Mouse (Mus musculus): Measurements from ENCODE around the gene Ergic1. TPM values are rescaled to one million over a fixed set of nuclear protein-coding genes. Genes with fewer than 3 reads are reported as not detected.
A peak's percentile ranks its signal among the peaks of the same experiment; 100 is the strongest.

The Ergic1 gene
- total RNA-seq, 2 experiments from 2014 or later, result 159 to 166 TPM

- no peak for DNase-seq (ENCODE audit: low spot score in 2 of 2)
Observed at GRCm38 (mm10) chr17:26596168-26596658, 34.9 kb downstream of the Ergic1 start.

DNA sequence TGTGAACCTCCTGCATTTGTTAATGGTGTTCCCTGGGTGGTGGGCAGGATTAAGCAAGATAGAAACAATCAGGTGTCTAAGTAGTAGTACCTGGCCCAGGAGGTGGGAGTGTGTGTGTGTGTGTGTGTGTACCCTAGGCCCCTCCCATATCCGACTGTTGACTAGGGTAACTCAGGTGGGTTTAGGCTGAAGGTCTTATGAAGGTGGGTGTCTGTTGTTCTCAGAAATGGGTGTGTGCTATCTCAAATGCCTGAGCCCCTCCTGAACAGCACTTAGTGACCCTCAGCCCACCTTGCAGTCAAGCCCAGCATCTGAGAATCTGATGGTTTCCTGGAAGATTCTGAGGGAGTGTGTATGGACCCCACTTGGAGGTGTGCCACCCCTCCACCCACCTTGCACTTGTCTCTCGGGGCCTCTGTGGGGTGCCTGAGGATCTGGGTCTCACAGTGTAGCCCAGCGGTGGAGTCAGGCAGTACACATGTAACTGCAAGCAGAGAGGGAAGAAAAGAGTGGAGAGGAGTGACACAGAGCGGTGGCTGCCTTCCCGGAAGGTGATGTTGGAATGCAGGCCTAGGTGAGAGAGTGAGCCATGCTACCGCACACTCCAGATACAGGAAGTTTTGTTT is 35.7 kb downstream of the Ergic1 start:
- DNase-seq (ENCODE audit: low spot score in 2 of 2), result no peak

GRCm38 (mm10) chr17:26598845-26599244 is 37.6 kb downstream of the Ergic1 start:
- DNase-seq (ENCODE audit: low spot score in 2 of 2), result no peak

- DNase-seq (ENCODE audit: low spot score in 2 of 2), result no peak
Observed at GRCm38 (mm10) chr17:26600913-26601447, 39.7 kb downstream of the Ergic1 start.

DNA sequence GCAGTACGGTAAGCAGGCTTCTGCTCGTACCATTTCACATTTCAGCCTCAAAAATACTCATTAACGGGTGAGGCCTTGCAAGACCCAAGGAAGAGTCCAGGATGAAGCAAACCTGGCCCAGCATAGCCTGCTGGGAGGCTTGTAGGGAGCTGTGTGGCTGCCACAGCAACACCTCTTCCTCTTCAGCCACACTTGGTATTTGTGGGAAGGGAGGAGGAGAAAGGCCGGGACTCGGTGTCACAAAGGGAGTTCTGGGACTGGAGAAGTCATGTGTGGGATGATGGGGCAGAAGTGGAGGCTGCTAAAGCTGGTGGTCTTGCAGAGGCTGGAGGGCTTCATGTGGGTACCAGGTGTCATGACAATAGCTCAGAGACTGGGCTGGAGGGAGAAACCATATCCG is 40.2 kb downstream of the Ergic1 start:
- no peak for DNase-seq (ENCODE audit: low spot score in 2 of 2)

DNA sequence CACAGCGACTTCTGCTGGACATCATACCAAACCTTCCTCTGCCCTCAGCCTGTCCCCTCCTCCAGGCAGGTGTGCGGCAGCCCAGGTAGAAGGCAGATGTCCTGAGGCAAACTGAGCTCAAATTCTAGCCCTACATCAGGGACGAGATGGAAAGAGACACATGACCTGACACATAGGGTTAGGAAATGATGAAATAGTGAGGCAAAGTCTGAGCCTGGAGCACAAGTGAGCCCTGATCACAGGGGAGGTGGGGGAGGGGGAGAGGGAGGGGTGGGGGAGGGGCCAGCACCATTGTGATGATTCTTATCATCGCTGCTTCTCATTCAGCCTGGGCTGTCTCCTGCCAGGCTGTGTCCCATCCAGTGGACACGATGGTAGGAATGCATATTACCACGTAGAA is 40.6 kb downstream of the Ergic1 start:
- no peak for DNase-seq (ENCODE audit: low spot score in 2 of 2)

DNA sequence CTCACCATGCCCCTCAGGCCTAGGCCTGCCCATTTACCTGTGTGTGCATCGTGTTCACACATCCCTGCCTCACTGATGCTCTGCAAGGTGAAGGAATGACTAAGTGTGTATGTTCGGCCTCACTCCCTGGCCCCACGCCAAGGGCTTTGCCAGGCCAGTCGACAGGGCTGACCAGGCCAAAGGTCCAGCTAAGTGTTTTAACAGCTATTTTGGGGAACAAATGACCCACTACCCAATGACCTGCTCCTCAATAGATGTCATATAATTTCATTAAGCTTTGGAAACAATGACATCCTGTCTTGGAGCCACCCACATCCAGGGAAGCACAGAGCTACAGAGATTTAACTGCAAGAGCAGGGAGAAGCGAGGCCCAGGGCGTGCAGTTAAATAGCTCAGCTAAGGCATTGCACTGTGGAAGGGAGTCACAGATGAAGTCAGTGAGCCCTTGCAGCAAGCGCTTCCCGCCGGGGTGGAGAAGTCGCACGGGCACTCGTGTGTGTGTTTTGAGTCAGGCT is 41.1 kb downstream of the Ergic1 start:
- peak in 1 of 2 experiments; percentile 63 for DNase-seq (ENCODE audit: low spot score in 2 of 2)

DNA sequence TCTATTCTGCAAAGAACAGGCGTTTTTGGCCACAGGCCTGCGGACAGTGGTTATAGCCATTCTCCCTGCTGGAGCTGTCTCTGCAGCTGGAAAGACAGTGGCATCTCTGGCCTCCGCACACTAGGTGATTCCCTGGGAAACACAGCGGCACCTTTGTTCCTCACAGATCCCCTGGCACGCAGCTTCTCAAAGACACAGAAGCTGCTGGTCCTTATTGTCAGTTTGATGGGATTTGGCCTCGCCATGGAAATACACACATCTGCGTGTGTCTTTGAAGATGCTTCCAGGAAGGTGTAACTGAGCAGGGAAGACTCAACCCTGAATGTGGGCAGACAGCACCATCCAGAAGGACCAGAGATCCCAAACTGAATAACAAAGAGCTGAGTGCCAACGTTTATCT is 42.0 kb downstream of the Ergic1 start:
- no peak for DNase-seq (ENCODE audit: low spot score in 2 of 2)

GRCm38 (mm10) chr17:26605636-26606035 is 44.3 kb downstream of the Ergic1 start:
- DNase-seq (ENCODE audit: low spot score in 2 of 2), result no peak

DNA sequence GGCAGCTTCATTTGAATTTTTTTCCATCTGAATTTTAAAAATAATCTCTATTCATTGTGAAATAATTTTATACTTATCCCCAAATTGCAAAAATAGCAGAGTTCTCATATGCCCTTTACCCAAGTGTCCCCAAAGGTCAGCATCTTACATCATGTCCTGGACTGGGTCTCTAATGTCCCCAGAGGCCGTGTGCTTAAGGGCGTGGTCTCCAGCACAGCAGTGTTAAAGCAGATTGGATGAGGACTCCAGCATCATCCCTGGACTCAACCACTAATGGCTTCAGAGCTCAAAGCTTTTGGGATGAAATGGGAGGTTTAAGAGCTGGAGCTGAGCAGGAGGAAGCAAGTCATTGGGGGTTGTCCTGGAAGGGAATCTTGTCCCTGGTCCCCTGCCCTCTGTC is 45.2 kb downstream of the Ergic1 start:
- DNase-seq (ENCODE audit: low spot score in 2 of 2), result no peak

DNA sequence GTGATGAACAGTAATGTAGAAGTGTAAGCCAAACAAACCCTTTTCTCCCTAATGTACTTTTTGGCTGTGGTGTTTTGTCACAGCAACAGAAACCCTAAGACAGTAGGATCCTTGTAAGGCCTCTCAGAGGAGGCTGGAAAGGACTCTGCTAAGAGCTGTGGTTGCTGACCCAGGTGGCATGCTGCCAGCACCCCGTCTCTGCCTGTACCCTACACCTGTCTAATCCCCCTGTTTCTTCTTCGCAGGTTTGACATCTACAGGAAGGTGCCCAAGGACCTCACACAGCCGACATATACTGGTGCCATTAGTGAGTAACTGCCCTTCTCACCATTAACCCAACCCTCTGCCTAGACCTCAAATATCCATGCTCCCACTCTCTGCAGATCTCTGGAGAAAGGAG is 47.1 kb downstream of the Ergic1 start:
- no peak for DNase-seq (ENCODE audit: low spot score in 2 of 2)

DNA sequence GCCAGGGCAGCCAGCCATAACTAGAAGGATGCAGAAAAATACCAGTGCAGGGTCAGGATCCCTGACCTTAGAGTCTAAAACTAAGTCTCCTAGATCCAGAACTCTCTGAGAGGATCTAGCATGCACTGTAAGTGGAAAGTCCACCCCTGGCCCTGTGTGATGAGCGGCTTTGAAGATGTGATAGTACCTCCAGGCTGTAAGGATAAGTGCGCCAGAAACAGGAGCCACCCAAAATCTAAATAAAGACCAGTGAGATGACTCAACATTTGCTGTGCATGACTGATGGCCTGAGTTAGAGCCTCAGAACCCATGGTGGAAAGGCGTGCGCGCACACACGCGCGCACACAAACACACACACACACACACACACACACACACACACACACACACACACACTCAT is 47.6 kb downstream of the Ergic1 start:
- no peak for DNase-seq (ENCODE audit: low spot score in 2 of 2)

DNA sequence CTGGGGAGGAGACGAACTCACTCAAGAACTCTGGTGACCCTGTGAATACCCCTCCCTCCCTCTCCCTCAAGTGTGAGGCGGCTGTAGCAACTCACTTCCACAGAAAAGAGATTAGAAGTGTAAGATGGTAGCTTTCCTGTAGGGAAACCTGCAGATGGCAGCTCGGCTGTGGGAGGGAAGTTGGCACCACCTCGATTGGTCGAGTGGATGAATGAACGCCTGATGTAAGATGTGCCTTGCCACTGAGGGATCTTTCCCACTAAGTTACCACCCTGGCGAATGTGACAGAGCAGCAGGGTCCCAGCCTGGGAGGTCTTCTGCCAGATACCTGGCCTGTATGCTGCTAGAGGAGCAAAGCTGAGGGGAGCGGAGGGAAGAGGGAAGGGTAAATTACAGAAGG is 48.5 kb downstream of the Ergic1 start:
- DNase-seq (ENCODE audit: low spot score in 2 of 2), result no peak

DNA sequence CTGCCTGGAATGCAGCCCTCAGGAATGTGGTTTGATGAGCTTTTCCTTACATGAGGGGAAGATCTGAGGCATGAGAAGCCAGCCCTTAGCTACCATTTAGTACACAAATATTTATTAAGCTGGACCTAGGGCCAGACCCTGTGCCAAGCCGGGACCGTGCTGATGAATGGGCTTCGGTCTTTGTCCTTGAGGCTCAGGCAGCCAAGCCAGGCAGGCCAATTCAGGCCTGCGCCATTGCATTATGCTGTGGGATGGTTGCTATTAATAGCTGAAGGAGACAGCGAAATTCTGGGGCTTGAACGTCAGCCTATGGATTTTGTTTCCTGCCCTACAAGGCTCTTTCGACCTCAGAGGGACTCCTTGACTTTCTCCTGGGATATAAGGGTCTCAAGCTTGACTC is 50.0 kb downstream of the Ergic1 start:
- no peak for DNase-seq (ENCODE audit: low spot score in 2 of 2)

DNA sequence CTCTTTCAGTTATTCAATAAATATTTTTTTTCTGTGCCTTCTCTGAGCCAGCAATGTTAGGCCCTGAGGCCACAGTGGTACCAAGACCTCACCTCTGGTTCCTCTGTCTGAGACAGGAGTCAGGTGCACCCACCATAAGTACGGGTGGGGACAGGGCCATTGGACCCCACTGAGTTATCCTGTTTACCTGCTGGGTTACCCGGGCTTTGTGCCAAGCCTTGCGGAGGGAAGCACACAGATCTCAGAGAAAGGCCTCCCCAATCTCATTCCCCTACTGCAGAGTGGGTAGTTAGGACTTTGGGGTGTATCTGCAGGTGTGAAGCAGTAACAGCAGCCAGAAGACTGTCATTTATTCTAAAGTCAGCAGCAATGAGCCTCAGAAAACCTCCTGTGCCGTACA is 50.6 kb downstream of the Ergic1 start:
- no peak for DNase-seq (ENCODE audit: low spot score in 2 of 2)

GRCm38 (mm10) chr17:26614286-26614685 is 53.0 kb downstream of the Ergic1 start:
- no peak for DNase-seq (ENCODE audit: low spot score in 2 of 2)

DNA sequence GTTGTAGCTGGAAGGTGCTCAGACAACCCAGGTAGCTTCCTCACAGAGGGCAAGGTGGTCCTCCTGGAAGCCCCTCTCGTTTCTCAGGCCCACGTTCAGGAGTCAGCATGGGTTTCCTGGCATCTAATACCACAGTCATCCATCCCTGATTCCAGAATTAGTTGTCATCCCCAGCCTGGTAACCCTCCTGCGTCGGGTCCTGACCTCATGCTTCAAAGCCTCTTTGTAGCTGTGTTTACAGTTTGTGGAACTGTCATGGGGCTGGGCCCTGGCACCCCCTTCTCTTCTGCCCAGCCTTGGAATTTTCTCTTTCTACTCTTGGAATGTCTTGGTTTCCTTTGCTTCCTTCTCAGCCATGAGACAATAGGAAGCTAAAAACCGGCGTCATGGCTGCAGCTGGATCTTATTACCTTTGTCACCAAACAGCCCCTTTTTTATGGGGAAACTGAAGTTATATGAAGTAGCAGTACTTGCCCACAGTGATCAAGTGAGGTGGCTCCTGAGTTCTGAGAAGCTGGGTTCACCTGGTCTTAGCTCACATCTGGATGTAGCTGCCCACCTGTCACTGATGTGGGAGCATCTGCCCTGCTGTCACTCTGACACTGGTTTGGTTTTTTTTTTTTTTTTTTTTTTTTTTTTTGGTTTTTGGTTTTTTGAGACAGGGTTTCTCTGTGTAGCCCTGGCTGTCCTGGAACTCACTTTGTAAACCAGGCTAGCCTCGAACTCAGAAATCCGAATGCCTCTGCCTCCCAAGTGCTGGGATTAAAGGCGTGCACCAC is 53.6 kb downstream of the Ergic1 start:
- DNase-seq (ENCODE audit: low spot score in 2 of 2), result no peak

DNA sequence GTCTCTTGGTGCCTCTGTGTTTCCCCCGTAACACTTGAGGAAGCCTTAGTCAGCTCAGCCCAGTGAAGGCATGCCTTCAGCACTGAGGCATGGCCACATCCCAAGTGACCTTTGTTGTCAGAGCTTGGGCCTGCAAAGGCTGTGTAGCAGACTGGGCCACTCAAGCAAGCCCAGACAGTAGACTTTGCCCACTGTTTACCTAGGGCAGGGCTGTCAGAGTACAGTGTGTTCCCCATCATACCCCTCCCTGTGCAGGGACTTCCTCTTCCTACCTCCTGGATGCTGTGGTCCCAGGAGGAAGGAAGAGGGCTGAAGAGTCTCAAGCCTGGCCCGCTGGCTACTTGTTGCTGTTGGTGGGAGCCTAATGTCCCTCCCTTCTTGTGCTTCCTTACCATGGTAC is 55.4 kb downstream of the Ergic1 start:
- DNase-seq (ENCODE audit: low spot score in 2 of 2), result no peak

- DNase-seq (ENCODE audit: low spot score in 2 of 2), result no peak
Observed at GRCm38 (mm10) chr17:26618498-26618897, 57.2 kb downstream of the Ergic1 start.

- DNase-seq (ENCODE audit: low spot score in 2 of 2), result no peak
Observed at GRCm38 (mm10) chr17:26619577-26619976, 58.3 kb downstream of the Ergic1 start.

GRCm38 (mm10) chr17:26620292-26620691 is 59.0 kb downstream of the Ergic1 start:
- DNase-seq (ENCODE audit: low spot score in 2 of 2), result no peak
